Mouse (Mus musculus) small intestine, adult 2 months (tissue): ENCODE results near the gene Slc29a2.

Source experiments
- CTCF ChIP-seq: fragments of 200-500 bp; IDR thresholded peaks from 2 replicates; pipeline ENCODE4 v1.5.1; 2012; ENCODE audit warnings: low read depth, mild to moderate bottlenecking, control low read depth, inconsistent platforms, low read length, moderate library complexity, mixed read lengths; ENCODE audit not compliant: insufficient replicate concordance, insufficient read length; ENCODE audit errors: extremely low read depth
- POLR2A ChIP-seq: fragments of 200-500 bp; IDR thresholded peaks from 2 replicates; pipeline ENCODE4 v1.6.1; 2012; ENCODE audit warnings: low read depth, mild to moderate bottlenecking, control low read depth, inconsistent platforms, low read length, moderate library complexity

DNA sequence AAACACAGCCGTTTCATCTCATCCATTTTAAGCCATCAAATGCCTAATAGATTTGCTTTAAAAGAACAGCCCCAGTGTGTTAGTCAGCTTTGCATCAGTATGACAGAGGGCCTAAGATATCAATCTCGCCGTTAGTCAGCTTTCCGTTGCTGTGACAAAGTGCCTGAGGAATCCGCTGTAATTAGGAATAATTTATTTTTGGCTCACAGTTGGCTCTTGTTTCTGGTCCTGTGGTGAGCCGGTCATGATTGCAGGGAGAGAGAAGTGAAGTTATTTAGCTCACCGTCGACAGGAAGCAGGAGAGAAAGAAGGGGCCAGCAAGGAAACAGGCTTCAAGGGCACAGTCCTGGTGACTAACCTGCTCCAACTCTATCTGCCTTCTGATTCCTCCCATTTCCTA, 10.5 kb upstream of the Slc29a2 start:
- no peak for TF ChIP-seq CTCF
- no peak for TF ChIP-seq POLR2A
